Mouse (Mus musculus) megakaryocyte progenitor cell, adult 5-6 weeks (primary cell): ENCODE data around the gene Men1. TPM values are rescaled to one million over a fixed set of nuclear protein-coding genes. Genes with fewer than 3 reads are reported as not detected.

Experiments used
- ATAC-seq: replicated peaks from 2 replicates; pipeline ENCODE4 v1.8.0; 2016; ENCODE audit warnings: mild to moderate bottlenecking, moderate TSS enrichment, inconsistent platforms; ENCODE audit not compliant: poor library complexity
- total RNA-seq, 2 experiments: library from RNA; stranded (forward) in 1 of 2; stranded (reverse) in 1 of 2; fragments of 157-497, 149-512 nt in 1 of 2; fragments of 200-1000 nt in 1 of 2; gene quantifications; 2 replicates each; pipeline versions ENCODE4 v1.2.3 to v1.2.4; 2015 to 2017

Men1 gene
- total RNA-seq, 2 experiments from 2014 or later: 23.6 to 27.9 TPM

DNA sequence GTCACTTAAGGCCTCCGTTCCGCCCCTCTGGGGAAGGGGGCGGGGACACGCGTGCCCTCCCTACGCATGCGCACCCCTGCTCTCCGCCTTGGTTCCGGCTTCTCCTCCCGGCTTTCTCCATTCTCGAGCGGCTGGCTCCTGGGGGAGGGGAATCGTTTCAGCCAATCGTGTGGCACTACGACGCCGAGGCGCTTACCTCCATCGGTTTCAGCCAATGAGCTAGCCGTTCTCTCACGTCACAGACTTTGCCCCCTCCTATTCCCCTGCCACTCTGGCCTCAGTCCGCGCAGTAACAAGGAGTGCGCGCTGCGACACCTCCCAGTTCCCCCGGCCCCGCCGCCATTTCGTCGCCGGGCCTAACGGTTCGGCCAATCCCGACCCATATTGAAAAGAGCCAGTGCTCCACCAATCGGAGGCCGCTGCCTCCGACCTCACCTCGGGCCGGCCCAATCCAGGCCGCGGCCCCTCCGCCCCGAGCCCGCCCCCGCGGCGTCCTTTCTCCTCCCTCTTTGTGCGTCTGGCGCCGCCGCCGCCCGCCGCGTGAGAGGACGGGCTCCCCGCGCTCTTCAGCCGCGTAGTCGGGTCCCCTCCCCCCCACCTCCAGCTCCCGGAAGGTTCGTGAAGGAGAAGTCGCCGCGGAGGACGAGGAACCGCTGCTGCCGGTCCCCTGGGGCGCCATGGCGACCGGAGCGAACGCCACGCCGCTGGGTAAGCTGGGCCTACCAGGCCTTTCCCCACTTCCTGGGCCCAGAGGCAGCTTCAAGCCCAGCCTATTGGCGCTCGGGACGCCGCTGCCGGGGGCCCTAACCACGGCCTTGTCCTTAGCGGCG is 28.8 kb downstream of the Men1 start, which contains the start of gene Sf1:
Gene Sf1, plus strand, starts transcription at position 280 of the 830 bp plus-strand sequence.
- peak; percentile 85 for ATAC-seq

DNA sequence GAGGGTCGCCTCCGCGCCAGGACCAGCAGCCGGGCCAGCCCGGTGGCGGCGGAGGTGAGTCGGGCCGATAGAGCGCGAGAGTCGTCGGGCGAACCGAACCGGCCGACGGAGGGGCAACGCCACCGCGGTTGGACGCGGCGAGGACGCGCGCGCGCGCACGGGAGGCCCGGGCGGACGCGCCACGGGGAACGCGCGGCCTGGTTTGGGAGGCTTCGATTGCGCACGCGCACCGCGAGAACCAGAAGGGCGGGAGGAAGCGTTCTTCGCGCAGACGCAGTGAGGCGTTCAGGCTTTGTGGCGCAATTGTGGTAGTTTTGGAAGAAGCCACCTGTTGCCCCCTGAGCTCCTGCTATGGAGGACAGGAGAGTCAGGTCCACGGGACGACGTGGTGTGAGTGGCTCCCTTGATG is 29.5 kb downstream of the Men1 start:
- peak; percentile 35 for ATAC-seq

DNA sequence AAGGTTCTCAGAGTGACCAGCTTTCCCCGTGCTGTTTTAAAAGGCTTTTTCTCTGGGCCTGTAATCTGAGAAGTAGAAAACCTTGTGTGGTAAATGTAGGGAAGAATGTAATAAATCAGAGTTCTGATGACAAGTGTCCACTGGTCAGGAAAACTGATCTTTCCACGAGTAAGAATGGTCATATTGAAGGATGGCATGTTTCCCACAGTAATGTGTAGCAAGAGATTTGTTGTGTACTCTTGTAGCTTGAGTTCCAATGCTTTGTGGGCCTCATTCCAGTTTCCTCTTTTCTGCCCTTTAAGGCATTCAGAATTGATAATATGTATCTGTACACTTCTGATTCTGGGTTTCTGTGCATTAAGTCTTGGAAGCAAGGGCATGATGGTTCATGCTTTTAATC is 30.1 kb downstream of the Men1 start:
- no peak for ATAC-seq

DNA sequence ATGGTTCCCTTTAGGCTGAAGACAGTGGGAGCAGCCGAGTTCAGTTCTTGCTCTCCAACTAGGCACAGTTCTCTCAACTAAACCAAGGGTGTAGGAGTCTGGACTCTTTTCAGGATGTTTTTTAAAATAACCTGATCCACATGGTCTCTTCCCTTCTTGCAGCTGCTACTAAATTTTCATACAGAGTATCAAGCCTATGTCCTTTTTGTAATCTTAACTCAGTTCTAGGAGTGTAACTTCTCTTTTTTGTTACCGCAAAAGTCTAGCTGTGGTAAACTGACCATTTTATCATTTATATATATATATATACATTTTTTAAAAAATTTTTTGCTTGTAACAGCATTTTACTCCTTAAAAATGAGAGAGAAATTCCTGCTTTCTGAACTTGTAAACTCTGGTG is 35.4 kb downstream of the Men1 start:
- ATAC-seq: 0 out of 2 replicates have a peak, but pooled peaks have one; percentile 9

DNA sequence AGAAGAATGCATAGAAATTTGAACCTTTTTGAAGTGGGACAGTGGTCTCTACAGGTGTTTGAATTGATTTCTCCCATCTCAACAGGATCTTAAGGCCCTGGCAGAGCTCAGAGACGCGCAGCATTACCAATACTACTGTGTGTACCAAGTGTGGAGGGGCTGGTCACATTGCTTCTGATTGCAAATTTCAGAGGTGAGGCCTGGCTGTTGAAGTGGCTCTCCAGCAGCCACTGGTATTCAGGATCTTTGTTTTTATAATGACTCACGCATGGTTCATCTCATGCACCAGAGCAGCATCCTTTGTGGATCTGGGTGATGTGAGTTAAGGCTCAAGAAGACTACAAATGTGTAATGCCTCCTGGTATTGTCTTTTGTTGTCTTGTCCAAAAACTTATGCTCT is 37.7 kb downstream of the Men1 start:
- ATAC-seq: no peak

DNA sequence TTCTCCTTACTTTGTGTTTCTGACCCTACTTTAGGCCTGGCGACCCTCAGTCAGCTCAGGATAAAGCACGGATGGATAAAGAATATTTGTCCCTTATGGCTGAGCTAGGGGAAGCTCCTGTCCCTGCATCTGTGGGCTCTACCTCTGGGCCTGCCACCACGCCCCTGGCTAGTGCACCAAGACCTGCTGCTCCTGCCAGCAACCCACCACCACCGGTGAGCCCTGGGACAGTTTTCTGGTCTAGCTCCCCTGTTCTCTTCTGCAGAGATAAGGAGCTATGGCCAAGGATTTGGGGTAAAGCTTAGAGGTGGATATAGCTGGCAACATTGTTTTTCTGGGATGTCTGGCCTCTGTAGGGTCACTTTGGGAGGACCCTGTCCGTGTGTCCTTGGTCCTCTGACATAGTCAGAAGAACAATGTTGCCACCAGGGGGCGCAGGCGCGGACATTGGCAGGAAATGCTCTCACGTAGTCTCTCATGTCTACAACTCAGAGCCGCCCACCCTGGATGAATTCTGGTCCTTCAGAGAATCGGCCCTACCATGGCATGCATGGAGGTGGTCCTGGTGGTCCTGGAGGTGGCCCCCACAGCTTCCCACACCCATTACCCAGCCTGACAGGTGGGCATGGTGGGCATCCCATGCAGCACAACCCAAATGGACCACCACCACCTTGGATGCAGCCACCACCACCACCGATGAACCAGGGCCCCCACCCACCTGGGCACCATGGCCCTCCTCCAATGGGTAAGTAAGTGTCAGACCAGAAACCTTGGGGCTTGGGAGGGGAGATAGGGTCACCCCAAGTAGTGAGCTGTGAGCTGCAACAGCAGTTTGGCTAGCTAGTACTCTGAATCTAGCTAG is 39.0 kb downstream of the Men1 start:
- peak; percentile 65 for ATAC-seq

DNA sequence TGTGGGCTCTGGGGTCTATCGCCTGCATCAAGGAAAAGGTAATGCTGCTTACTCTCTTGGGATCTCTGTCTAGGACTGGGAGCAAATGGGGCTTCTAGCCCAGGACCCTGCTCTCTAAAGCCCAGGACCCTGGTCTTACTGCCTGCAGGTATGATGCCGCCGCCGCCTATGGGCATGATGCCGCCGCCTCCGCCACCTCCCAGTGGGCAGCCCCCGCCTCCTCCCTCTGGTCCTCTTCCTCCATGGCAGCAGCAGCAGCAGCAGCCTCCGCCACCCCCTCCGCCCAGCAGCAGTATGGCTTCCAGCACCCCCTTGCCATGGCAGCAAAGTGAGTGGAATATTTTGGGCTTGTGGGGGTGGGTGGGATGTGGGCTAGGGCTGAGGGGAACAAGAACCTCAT is 39.8 kb downstream of the Men1 start:
- no peak for ATAC-seq

DNA sequence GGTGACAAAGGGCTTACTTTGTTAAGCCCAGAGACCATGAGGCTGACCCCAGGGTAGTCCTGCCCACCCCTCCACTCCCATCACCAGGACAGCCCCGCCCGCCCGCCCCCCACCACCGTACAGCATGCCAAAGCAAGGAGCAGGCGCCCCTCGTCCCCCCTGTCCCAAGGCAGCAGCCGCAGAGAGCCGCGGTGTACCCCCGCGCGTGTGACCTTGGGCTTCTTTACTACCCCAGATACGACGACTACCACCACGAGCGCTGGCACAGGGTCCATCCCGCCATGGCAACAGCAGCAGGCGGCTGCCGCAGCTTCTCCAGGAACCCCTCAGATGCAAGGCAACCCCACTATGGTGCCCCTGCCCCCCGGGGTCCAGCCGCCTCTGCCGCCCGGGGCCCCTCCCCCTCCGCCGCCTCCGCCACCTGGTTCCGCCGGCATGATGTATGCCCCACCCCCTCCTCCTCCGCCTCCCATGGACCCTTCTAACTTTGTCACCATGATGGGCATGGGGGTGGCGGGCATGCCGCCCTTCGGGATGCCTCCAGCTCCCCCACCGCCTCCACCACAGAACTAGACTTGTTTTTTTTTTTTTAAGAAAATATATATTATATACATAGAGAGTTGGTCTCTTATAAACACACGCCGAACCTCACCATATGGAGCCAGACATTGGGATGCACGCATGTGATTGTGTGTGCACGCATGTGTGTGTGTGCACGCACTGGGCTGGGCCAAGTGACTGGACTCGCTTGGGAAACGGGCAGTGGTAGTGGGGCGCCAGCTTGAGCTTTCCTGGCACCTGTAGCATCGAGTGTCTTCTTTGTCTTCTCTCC is 40.9 kb downstream of the Men1 start:
- no peak for ATAC-seq

DNA sequence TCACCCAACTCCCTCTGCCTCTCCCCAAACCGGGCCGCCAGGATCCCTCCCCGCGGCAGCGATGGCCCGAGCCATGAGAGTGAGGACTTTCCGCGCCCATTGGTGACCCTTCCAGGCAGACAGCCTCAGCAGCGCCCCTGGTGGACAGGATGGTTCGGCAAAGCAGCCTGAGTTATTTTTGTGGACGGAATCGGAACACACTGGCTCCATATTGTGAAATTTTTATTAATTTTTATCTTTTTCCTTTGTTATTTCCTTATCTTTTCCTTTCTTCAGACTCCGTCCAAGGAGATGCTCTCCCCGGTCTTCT is 41.4 kb downstream of the Men1 start:
- peak; percentile 47 for ATAC-seq

DNA sequence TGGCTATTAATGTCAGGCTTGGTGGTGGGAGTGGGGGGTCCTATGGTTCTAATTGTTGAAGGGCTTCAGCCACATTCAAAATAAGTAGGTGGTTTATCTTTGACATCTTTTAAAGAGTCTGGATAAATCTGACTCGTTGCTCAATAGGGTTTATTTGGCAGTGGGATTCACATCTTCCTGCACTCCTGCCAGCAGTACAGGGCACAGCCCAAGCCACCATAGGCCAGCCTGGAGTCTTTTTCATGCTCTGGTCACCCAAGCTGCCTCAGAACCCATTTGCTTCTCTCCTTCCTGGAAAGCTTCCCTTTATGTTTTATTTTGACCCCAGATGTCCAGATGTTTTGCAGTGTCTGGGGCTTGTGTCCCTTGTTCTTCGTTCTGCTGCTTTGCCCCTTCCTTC is 41.9 kb downstream of the Men1 start:
- no peak for ATAC-seq

DNA sequence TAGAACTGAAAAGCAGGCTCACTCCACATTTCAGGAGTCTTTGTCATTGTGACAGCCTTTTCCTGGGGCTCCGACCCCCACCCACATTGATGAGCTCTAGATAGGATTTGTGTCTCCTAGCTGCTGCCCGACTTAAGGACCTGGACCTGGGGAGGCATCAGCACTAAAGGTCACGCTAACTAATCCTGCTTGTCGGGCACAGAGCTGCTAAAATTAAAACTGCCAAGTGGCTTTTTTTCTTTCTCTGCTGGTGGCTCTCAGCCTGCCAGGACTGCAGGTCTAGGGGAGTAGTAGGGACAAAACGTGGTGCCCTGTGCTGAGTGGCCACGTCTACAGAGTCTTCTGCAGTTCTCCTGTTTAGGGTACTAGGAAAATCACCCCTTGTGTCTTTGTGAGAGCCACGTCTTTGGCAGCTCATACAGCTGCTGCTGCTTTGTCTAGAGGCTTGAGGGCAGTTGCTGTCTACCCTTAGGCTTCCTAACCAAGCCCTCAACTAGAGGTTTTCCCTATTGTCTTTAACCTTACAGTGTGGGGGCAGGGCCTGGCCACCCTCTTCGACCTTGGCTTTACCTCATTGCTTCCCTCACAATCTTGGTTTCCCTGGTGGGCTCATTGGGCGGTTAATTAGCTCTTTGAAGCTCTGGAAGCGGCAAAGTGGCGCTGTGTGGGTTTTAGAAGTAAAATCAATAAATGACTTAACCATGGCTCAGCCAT is 42.7 kb downstream of the Men1 start:
- ATAC-seq: no peak

DNA sequence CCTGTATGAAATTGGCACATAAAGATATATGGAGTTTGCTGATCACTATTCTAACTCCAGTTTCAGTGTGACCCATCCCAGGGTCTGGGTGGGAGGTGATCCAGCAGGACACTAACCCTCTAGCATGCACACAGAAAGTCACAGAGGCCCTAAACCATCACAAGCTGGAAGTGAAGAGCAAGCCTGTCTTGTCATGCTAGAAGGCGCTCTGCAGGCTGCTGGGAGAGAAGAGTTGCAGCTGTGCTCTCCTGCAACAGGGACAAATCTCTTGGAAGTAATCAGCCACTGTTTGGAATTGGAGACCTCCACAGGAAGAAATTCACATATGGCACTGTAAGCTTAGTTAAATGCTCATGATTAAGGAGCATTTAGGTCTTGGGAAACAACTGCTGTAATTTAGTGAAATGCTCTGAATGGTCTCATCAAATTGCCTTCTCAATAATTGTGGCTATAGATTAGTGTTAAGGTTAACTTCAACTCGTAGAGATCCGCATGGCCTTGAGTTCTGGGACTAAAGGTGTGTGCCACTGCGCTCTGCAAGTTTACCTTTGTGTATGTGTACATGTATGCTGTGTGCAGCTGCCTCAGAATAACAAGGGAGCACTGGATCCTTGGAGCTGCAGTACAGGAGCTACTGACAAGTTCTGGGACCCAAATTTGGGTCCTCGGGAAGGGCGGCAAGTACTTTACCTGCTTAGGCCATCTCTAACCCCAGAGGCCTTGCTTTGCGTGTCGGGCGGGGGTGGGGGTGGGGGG is 45.8 kb downstream of the Men1 start:
- no peak for ATAC-seq

DNA sequence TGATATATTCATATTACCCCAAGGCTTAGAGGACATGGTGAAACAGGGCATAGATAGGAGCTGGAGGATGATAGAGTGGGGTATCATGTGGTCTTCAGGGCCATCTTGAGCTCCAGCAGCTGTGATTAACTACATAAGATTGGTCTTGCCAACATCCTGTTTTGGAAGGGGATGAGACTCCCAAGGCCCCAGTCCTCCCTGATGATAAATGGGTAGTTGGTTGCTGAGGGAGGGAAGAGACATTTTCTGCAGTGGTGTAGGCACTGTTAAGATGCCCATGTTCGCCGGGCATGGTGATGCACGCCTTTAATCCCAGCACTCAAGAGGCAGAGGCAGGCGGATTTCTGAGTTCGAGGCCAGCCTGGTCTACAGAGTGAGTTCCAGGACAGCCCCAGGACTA is 46.5 kb downstream of the Men1 start:
- no peak for ATAC-seq

DNA sequence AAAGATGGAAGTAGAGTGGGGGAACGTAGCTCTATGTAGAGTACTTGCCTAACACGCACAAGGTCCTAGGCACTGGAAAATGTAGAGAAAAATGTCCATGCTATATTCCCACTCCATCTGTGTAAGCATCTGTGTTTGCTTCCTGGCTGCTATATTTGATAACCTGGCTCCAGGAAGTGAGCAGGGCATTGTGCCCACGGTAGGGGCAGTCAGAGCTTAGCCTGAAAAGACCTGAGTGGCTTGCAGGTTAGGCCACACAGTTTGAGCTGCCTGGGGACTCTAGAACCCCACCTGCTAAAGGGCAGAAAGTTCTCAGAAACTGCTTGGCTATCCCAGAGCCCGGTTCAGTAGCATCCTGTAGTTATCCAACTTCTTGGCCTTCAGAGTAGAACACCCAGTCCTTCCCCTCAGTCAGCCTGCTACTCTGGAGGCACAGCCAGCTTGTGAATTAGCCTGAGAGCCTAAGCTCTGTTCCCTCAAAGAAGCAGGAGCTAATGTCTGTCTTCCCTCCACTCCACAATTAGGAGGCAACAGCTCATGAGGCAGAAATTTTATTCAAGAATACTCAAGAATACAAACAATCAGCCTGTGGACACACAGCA is 47.6 kb downstream of the Men1 start:
- 0 out of 2 replicates have a peak, but pooled peaks have one; percentile 6 for ATAC-seq

DNA sequence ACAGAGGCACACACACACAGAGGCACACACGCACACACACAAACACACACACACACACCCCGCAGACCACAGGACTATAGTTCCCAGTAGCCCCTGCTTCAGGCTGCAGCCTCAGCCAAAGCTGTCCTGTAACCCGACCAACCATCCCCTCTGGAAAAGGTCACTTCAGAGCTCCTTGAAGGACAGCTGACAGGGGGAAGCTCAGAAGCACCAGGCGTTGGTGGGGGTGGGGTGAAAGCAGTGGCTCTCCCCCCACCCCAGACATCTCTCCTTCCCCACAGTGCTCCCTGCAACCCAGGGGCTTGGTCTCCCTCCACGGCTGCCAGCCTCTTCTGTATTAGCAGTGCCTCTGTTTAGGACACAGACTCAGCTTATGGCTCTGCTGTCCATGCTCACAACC is 48.7 kb downstream of the Men1 start:
- ATAC-seq: no peak

DNA sequence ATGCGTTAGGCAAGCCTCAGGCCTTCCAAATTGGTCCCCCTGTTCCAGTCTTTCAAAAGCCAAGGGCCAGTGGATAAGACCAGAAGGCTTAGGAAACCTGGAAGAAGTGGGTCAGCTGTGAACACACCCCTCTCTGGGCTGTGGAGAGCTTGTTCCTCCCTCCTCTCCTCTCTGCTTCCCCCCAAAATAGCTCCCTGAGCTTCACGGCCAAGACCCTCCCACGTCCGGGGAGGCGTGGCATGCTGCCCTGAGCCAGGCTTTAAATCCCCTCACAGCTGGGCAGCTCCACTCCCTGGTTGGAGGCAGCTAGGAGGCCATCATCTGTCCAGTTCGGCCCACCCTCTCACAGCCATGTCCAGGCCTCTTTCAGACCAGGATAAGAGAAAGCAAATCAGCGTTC is 49.3 kb downstream of the Men1 start, which contains the start of gene Pygm:
Gene Pygm, plus strand, starts transcription at position 272 of the 400 bp plus-strand sequence.
- ATAC-seq: peak; percentile 45

DNA sequence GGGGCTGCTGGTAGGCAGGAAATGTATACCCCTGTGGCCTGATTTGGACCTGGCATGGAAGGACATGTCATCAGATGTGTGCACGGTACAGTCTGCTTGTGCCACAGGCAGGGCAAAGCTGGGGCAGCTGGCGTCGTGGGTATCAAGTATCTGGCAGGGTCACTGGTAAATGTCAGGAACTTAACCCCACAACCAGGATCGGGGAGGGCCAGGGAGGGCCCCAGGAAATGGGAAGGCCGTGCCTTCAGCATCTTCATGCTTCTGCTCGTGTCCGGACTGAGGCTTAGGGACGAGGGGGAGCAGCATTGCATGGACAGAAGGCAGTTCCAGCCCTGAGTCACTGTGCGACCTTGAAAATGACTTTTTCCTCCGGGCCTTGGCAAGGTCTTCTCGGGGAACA is 50.2 kb downstream of the Men1 start:
- no peak for ATAC-seq

DNA sequence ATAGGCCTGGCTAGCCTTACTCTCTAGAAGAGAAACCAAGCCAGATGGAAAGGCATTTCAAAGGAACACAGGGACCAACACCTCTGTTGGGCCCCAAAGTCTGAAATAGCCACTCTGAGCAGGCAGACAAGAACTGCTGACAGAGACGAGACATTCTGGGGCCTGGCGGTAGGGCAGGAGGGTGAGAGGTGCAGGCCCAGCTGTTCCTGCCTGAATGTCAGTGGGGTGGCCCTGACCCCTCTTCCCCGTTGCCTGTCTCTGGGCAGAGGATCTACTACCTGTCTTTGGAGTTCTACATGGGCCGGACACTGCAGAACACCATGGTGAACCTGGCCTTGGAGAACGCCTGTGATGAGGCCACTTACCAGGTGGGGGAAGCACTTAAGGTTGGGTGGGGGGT is 50.6 kb downstream of the Men1 start:
- ATAC-seq: no peak

DNA sequence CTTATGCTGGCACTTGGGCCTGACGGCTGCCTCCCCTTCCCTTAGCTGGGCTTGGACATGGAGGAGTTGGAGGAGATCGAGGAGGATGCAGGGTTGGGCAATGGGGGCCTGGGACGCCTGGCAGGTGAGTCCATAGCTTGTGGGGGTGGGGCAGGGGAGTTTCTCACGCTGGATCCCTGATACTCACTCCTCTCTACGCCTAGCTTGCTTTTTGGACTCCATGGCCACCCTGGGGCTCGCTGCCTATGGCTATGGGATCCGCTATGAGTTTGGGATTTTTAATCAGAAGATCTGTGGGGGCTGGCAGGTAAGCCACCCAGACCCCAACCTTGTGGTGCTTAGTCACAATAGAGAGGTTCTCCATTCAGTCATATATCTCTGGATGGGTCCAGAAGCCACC is 51.0 kb downstream of the Men1 start:
- ATAC-seq: no peak
